In genomic region chr5:142894918-142895613, GRCm38 (mm10) we compare ENCODE assay signal across 7 mouse cellular contexts. TPM values are rescaled to one million over a fixed set of nuclear protein-coding genes. Genes with fewer than 3 reads are reported as not detected.
DNase-seq lines count a peak whose midpoint lies in the region; ATAC-seq lines count a peak whose summit lies in the region.

Gene Fbxl18, minus strand, starts transcription at chr5:142895421.

- peak within 1 kb of the TSS; percentile 75 for H3K27ac ChIP-seq in intestine, embryonic 16.5 days (ENCODE audit: low read length)
- 0 out of 2 replicates have a peak within 1 kb of the TSS, but pooled peaks have one; percentile 47 for H3K27ac ChIP-seq in limb, embryonic 11.5 days (replicated peaks; ENCODE audit: low read depth, low read length)
- H3K27ac ChIP-seq in midbrain, embryonic 14.5 days (replicated peaks; ENCODE audit: low read depth, low read length), result peak within 1 kb of the TSS; percentile 81

- H3K27me3 ChIP-seq in intestine, embryonic 16.5 days (replicated peaks; ENCODE audit: control insufficient read depth, insufficient read depth, low read length), result no peaks in the 10 kb centered on the region
- H3K27me3 ChIP-seq in limb, embryonic 11.5 days (ENCODE audit: control insufficient read depth, insufficient read depth, low read length), result no peaks in the 10 kb centered on the region
- H3K27me3 ChIP-seq in midbrain, embryonic 14.5 days (ENCODE audit: control insufficient read depth, insufficient read depth, low read length), result no peaks in the 10 kb centered on the region

- peak within 1 kb of the TSS; percentile 94 for H3K4me2 ChIP-seq in intestine, embryonic 16.5 days (ENCODE audit: low read depth, low read length)
- peak within 1 kb of the TSS; percentile 82 for H3K4me2 ChIP-seq in limb, embryonic 11.5 days (ENCODE audit: low read depth, severe bottlenecking)
- peak within 1 kb of the TSS; percentile 85 for H3K4me2 ChIP-seq in midbrain, embryonic 14.5 days (ENCODE audit: low read length)

- H3K9me3 ChIP-seq in intestine, embryonic 16.5 days (ENCODE audit: control insufficient read depth, low read length), result no peaks in the 10 kb centered on the region
- no peaks in the 10 kb centered on the region for H3K9me3 ChIP-seq in limb, embryonic 11.5 days (ENCODE audit: control insufficient read depth, low read length)
- no peaks in the 10 kb centered on the region for H3K9me3 ChIP-seq in midbrain, embryonic 14.5 days (ENCODE audit: control insufficient read depth, low read length)

- under 1% methylated on average over 40 of the region's 40 CpGs for WGBS in intestine, embryonic 16.5 days
- under 1% methylated on average over 40 of the region's 40 CpGs for WGBS in limb, embryonic 11.5 days
- under 1% methylated on average over 40 of the region's 40 CpGs for WGBS in midbrain, embryonic 14.5 days

- no peaks in the 10 kb centered on the region for H3K36me3 ChIP-seq in intestine, embryonic 16.5 days (ENCODE audit: control insufficient read depth, insufficient read depth, low read length)
- 0 out of 2 replicates have a peak, but pooled peaks cover 3% of the 10 kb centered on the region for H3K36me3 ChIP-seq in limb, embryonic 11.5 days (ENCODE audit: control insufficient read depth, insufficient read depth, low read length)
- H3K36me3 ChIP-seq in midbrain, embryonic 14.5 days (ENCODE audit: control insufficient read depth, insufficient read depth, low read length), result peaks cover 13% of the 10 kb centered on the region

- peak within 1 kb of the TSS; percentile 88 for H3K4me3 ChIP-seq in intestine, embryonic 16.5 days (ENCODE audit: low read length)
- H3K4me3 ChIP-seq in limb, embryonic 11.5 days (ENCODE audit: low read depth, low read length), result peak within 1 kb of the TSS; percentile 79
- peak within 1 kb of the TSS; percentile 73 for H3K4me3 ChIP-seq in midbrain, embryonic 14.5 days (replicated peaks; ENCODE audit: low read depth, low read length)

- peak; percentile 85 for DNase-seq in adrenal gland, adult 8-10 months
- peak; percentile 84 for DNase-seq in embryo, embryonic 11.5 days (ENCODE audit: low read depth, low spot score)
- peak; percentile 81 to 93 for DNase-seq in gastrocnemius, postnatal 4 days (ENCODE audit: low spot score in 2 of 2)
- DNase-seq in limb, embryonic 11.5 days (ENCODE audit: low spot score), result peak; percentile 93
- DNase-seq in midbrain, embryonic 14.5 days, result peak; percentile 96
- DNase-seq in spleen, adult 18-20 months, result peak; percentile 76 to 89

- peak; percentile 89 for ATAC-seq in intestine, embryonic 16.5 days
- peak; percentile 95 for ATAC-seq in limb, embryonic 11.5 days (ENCODE audit: insufficient number of reproducible peaks, low FRiP score, low TSS enrichment, low read depth)
- peak; percentile 94 for ATAC-seq in midbrain, embryonic 14.5 days (ENCODE audit: low FRiP score, low TSS enrichment)

- H3K9ac ChIP-seq in intestine, embryonic 16.5 days (ENCODE audit: low read depth, low read length), result peak within 1 kb of the TSS; percentile 88
- H3K9ac ChIP-seq in limb, embryonic 11.5 days (ENCODE audit: low read length), result peak within 1 kb of the TSS; percentile 84
- peak within 1 kb of the TSS; percentile 87 for H3K9ac ChIP-seq in midbrain, embryonic 14.5 days (replicated peaks; ENCODE audit: low read length)

- peaks cover 10% of the 10 kb centered on the region for H3K4me1 ChIP-seq in intestine, embryonic 16.5 days (ENCODE audit: control insufficient read depth, insufficient read depth, low read length)
- peaks cover 7% of the 10 kb centered on the region for H3K4me1 ChIP-seq in limb, embryonic 11.5 days (ENCODE audit: control insufficient read depth, insufficient read depth, low read length)
- H3K4me1 ChIP-seq in midbrain, embryonic 14.5 days (ENCODE audit: control insufficient read depth, insufficient read depth, low read length), result peaks cover 17% of the 10 kb centered on the region

RNA-seq across cellular contexts. Expression of gene Fbxl18, which starts in this region (rescaled TPM):
- 10 to 100 TPM; 14.0 to 18.5 (median 15.1) TPM for total RNA-seq in adrenal gland, adult 8-10 months (2022)
- 1 to 10 TPM; 9.7 to 9.8 TPM for total RNA-seq in gastrocnemius, postnatal 4 days (2021)
- 7.7 and 10.3 TPM in 2 replicates for polyA plus RNA-seq in intestine, embryonic 16.5 days (2015; fragmentation: Nextera tagmentation; extraction: Ambion mirVana)
- 10.2 and 11.1 TPM in 2 replicates for polyA plus RNA-seq in limb, embryonic 11.5 days (2014; fragmentation: Nextera tagmentation; extraction: Ambion mirVana)
- 28.6 and 28.8 TPM in 2 replicates for polyA plus RNA-seq in midbrain, embryonic 14.5 days (2014; fragmentation: Nextera tagmentation; extraction: Ambion mirVana)

Comparison
In these comparisons a context has a peak if more than half of its experiments do, and no peak if none do; other contexts are left out.
1. Peak in every context shown above with its lines: DNase-seq, ATAC-seq, H3K4me3 ChIP-seq and H3K27ac ChIP-seq.